8 mouse cellular contexts compared by ENCODE assay signal in the genomic region with DNA sequence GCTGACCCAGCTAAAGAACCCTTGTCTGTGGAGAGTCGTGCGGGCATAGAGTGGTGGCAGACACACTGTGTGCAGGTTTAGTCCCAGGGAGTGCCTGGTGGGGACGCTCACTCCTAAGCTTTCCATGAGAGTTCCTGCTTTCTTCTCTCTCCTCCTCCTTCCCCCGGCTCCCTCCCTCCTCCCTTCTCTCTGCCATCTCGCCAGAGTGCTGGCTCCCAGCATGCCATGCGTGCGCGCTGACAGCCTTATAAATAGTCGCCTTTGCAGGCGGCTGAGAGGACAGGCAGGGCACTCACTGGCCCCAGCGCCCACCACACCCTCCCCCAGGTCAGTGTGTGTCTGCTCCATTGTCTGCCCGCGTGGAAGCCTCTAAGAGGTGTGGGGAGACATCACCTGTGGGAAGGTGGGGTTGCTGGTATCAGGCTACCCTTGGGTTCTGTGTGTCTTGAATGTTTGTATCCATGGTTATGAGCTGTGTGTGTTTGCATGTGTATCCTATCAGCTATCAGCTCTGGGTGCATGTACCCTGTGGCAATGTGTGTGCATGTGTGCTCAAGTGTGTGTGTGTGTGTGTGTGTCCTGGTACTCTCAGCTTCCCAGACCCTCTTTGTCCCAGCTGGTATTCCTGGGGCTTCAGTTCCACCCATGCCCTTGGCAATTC. TPM values are rescaled to one million over a fixed set of nuclear protein-coding genes. Genes with fewer than 3 reads are reported as not detected.
DNase-seq lines count a peak whose midpoint lies in the region; ATAC-seq and TF ChIP-seq lines count a peak whose summit lies in the region.

No protein-coding gene starts in this region.

- peak overlapping the region; percentile 64 for H3K9ac ChIP-seq in forebrain, postnatal 0 days
- H3K9ac ChIP-seq in liver, embryonic 16.5 days (ENCODE audit: low read depth, low read length): peak overlapping the region; percentile 36; the same call in 1 of the 2 replicates
- H3K9ac ChIP-seq in neural tube, embryonic 14.5 days (replicated peaks; ENCODE audit: low read depth, low read length): peak overlapping the region; percentile 50

- no peaks in the 10 kb centered on the region for H3K36me3 ChIP-seq in forebrain, postnatal 0 days (ENCODE audit: insufficient read depth)
- H3K36me3 ChIP-seq in liver, embryonic 16.5 days (ENCODE audit: control insufficient read depth, insufficient read depth): no peaks in the 10 kb centered on the region
- no peaks in the 10 kb centered on the region for H3K36me3 ChIP-seq in neural tube, embryonic 14.5 days (ENCODE audit: control insufficient read depth, insufficient read depth, low read length)

- H3K4me1 ChIP-seq in forebrain, postnatal 0 days (ENCODE audit: insufficient read depth): peaks cover 27% of the 10 kb centered on the region
- peaks cover 22% of the 10 kb centered on the region for H3K4me1 ChIP-seq in liver, embryonic 16.5 days (ENCODE audit: control insufficient read depth, low read depth, low read length)
- H3K4me1 ChIP-seq in neural tube, embryonic 14.5 days (ENCODE audit: control insufficient read depth, insufficient read depth, low read length): peaks cover 48% of the 10 kb centered on the region

- peak overlapping the region; percentile 63 for H3K4me2 ChIP-seq in forebrain, postnatal 0 days (ENCODE audit: low read depth)
- peak overlapping the region; percentile 46 for H3K4me2 ChIP-seq in liver, embryonic 16.5 days (ENCODE audit: low read depth, low read length)
- H3K4me2 ChIP-seq in neural tube, embryonic 14.5 days (ENCODE audit: low read depth, low read length): peak overlapping the region; percentile 47

- DNase-seq in A20 (ENCODE audit: low read depth, low spot score): peak; percentile 28
- peak; percentile 92 for DNase-seq in cerebellum, adult 11-12 months
- DNase-seq in forebrain, postnatal 0 days: peak; percentile 89
- peak; percentile 75 for DNase-seq in heart, postnatal 36 days
- peak; percentile 88 to 95 for DNase-seq in layer of hippocampus, adult 2 months (ENCODE audit: low spot score in 2 of 2)

- TF ChIP-seq CTCF in forebrain, postnatal 0 days (IDR thresholded peaks at IDR 0.05; ENCODE audit: low read depth): peak; percentile 35
- TF ChIP-seq CTCF in layer of hippocampus, adult 2 months (conservative IDR thresholded peaks at IDR 0.05): peak; percentile 53

- H3K4me3 ChIP-seq in forebrain, postnatal 0 days (ENCODE audit: low read depth, low read length): peak overlapping the region; percentile 45
- peak overlapping the region; percentile 70 for H3K4me3 ChIP-seq in layer of hippocampus, adult 2 months
- no peak overlapping the region for H3K4me3 ChIP-seq in liver, embryonic 16.5 days (ENCODE audit: low read depth, low read length)
- peak overlapping the region; percentile 26 for H3K4me3 ChIP-seq in neural tube, embryonic 14.5 days (ENCODE audit: low read depth, low read length)

- intact Hi-C loops in heart, postnatal 36 days (cut with DNase I): loop anchor here (10.0 kb wide), 1 partner anchor 229 kb away; no protein-coding TSS in a partner anchor

- ATAC-seq in forebrain, postnatal 0 days: peak; percentile 87
- ATAC-seq in liver, embryonic 16.5 days (ENCODE audit: low read depth): no peak
- peak; percentile 48 for ATAC-seq in neural tube, embryonic 14.5 days (ENCODE audit: low read depth)
- no peak for ATAC-seq in monocyte, adult 5-6 weeks (replicated peaks; ENCODE audit: insufficient number of reproducible peaks, low FRiP score, low TSS enrichment, poor library complexity, severe bottlenecking)

- no peaks in the 10 kb centered on the region for H3K27me3 ChIP-seq in forebrain, postnatal 0 days (ENCODE audit: insufficient read depth, low read length)
- no peaks in the 10 kb centered on the region for H3K27me3 ChIP-seq in liver, embryonic 16.5 days (ENCODE audit: control insufficient read depth, insufficient read depth, low read depth, low read length)
- no peaks in the 10 kb centered on the region for H3K27me3 ChIP-seq in neural tube, embryonic 14.5 days (ENCODE audit: control insufficient read depth, insufficient read depth, low read length)

- WGBS in forebrain, postnatal 0 days: 5% methylated on average over 13 of the region's 13 CpGs
- WGBS in liver, embryonic 16.5 days (ENCODE audit: insufficient replicate concordance): 6% methylated on average over 13 of the region's 13 CpGs
- WGBS in neural tube, embryonic 14.5 days: 2% methylated on average over 13 of the region's 13 CpGs

- H3K9me3 ChIP-seq in forebrain, postnatal 0 days (ENCODE audit: low read length): no peaks in the 10 kb centered on the region
- no peaks in the 10 kb centered on the region for H3K9me3 ChIP-seq in liver, embryonic 16.5 days (replicated peaks; ENCODE audit: control insufficient read depth, low read length)
- no peaks in the 10 kb centered on the region for H3K9me3 ChIP-seq in neural tube, embryonic 14.5 days (ENCODE audit: control insufficient read depth, low read length)

- peak overlapping the region; percentile 87 for H3K27ac ChIP-seq in forebrain, postnatal 0 days (ENCODE audit: low read depth, low read length)
- H3K27ac ChIP-seq in layer of hippocampus, adult 2 months: peak overlapping the region; percentile 99
- H3K27ac ChIP-seq in liver, embryonic 16.5 days (ENCODE audit: low read length): no peak overlapping the region
- H3K27ac ChIP-seq in neural tube, embryonic 14.5 days (ENCODE audit: low read depth, low read length): peak overlapping the region; percentile 78

RNA-seq across cellular contexts. Expression of a gene that starts 3.8 kb away (rescaled TPM):
- total RNA-seq in forebrain, postnatal 0 days (2014; rRNA removed): 114 and 123 TPM in 2 replicates
- 119 and 123 TPM in 2 replicates for polyA plus RNA-seq in forebrain, postnatal 0 days (2015; fragmentation: Nextera tagmentation; extraction: Ambion mirVana)
- 100 to 1,000 TPM; 631 to 727 TPM for total RNA-seq in heart, postnatal 36 days (2021)
- 100 to 1,000 TPM; 120 to 123 TPM for total RNA-seq in layer of hippocampus, adult 2 months (2021)
- 3.4 and 7.9 TPM in 2 replicates for polyA plus RNA-seq in liver, embryonic 16.5 days (2015; fragmentation: Nextera tagmentation; extraction: Ambion mirVana)
- polyA plus RNA-seq in neural tube, embryonic 14.5 days (2014; fragmentation: Nextera tagmentation; extraction: Ambion mirVana): 78.6 and 85.0 TPM in 2 replicates
- 0.43 TPM in 1 of 3 replicates, not detected in the others for total RNA-seq in monocyte, adult 5-6 weeks (2017)

RNA-seq across cellular contexts. Expression of a gene that starts 21.1 kb away (rescaled TPM):
- total RNA-seq in forebrain, postnatal 0 days (2014; rRNA removed): 8.2 and 14.7 TPM in 2 replicates
- 19.3 and 22.1 TPM in 2 replicates for polyA plus RNA-seq in forebrain, postnatal 0 days (2015; fragmentation: Nextera tagmentation; extraction: Ambion mirVana)
- 100 to 1,000 TPM; 123 to 136 TPM for total RNA-seq in heart, postnatal 36 days (2021)
- total RNA-seq in layer of hippocampus, adult 2 months (2021): 10 to 100 TPM; 16.4 to 19.7 TPM
- polyA plus RNA-seq in liver, embryonic 16.5 days (2015; fragmentation: Nextera tagmentation; extraction: Ambion mirVana): 25.9 and 29.3 TPM in 2 replicates
- 13.0 and 22.9 TPM in 2 replicates for polyA plus RNA-seq in neural tube, embryonic 14.5 days (2014; fragmentation: Nextera tagmentation; extraction: Ambion mirVana)
- total RNA-seq in monocyte, adult 5-6 weeks (2017): 0.19 to 1.1 TPM (median 0.48 TPM) in 3 replicates

RNA-seq across cellular contexts. Expression of a gene that starts 25.8 kb away (rescaled TPM):
- total RNA-seq in forebrain, postnatal 0 days (2014; rRNA removed): 65.3 and 72.9 TPM in 2 replicates
- 34.8 and 42.3 TPM in 2 replicates for polyA plus RNA-seq in forebrain, postnatal 0 days (2015; fragmentation: Nextera tagmentation; extraction: Ambion mirVana)
- 100 to 1,000 TPM; 108 to 116 TPM for total RNA-seq in heart, postnatal 36 days (2021)
- 100 to 1,000 TPM; 117 to 124 TPM for total RNA-seq in layer of hippocampus, adult 2 months (2021)
- polyA plus RNA-seq in liver, embryonic 16.5 days (2015; fragmentation: Nextera tagmentation; extraction: Ambion mirVana): 12.0 and 12.8 TPM in 2 replicates
- polyA plus RNA-seq in neural tube, embryonic 14.5 days (2014; fragmentation: Nextera tagmentation; extraction: Ambion mirVana): 5.2 and 5.4 TPM in 2 replicates
- 4.8 to 11.1 TPM (median 10.5 TPM) in 3 replicates for total RNA-seq in monocyte, adult 5-6 weeks (2017)

RNA-seq across cellular contexts. Expression of a gene that starts 38.4 kb away (rescaled TPM):
- 32.4 and 35.5 TPM in 2 replicates for total RNA-seq in forebrain, postnatal 0 days (2014; rRNA removed)
- 31.3 and 33.2 TPM in 2 replicates for polyA plus RNA-seq in forebrain, postnatal 0 days (2015; fragmentation: Nextera tagmentation; extraction: Ambion mirVana)
- 10 to 100 TPM; 18.7 to 21.7 TPM for total RNA-seq in heart, postnatal 36 days (2021)
- 10 to 100 TPM; 36.4 to 40.0 TPM for total RNA-seq in layer of hippocampus, adult 2 months (2021)
- 6.0 and 7.4 TPM in 2 replicates for polyA plus RNA-seq in liver, embryonic 16.5 days (2015; fragmentation: Nextera tagmentation; extraction: Ambion mirVana)
- polyA plus RNA-seq in neural tube, embryonic 14.5 days (2014; fragmentation: Nextera tagmentation; extraction: Ambion mirVana): 30.4 and 35.1 TPM in 2 replicates
- total RNA-seq in monocyte, adult 5-6 weeks (2017): 18.7 to 29.4 TPM (median 21.7 TPM) in 3 replicates

RNA-seq across cellular contexts. Expression of a gene that starts 49.9 kb away (rescaled TPM):
- 0.38 and 1.0 TPM in 2 replicates for total RNA-seq in forebrain, postnatal 0 days (2014; rRNA removed)
- 0.26 and 0.45 TPM in 2 replicates for polyA plus RNA-seq in forebrain, postnatal 0 days (2015; fragmentation: Nextera tagmentation; extraction: Ambion mirVana)
- not detected for total RNA-seq in heart, postnatal 36 days (2021)
- under 1 TPM in 1 of 2 experiments, not detected in 1; 0.71 TPM for total RNA-seq in layer of hippocampus, adult 2 months (2021)
- 0.06 TPM in 1 of 2 replicates, not detected in the other for polyA plus RNA-seq in liver, embryonic 16.5 days (2015; fragmentation: Nextera tagmentation; extraction: Ambion mirVana)
- 0.98 and 1.2 TPM in 2 replicates for polyA plus RNA-seq in neural tube, embryonic 14.5 days (2014; fragmentation: Nextera tagmentation; extraction: Ambion mirVana)
- not detected in 3 replicates for total RNA-seq in monocyte, adult 5-6 weeks (2017)

Comparison
In these comparisons a context has a peak if more than half of its experiments do, and no peak if none do; other contexts are left out.
1. DNase-seq: peak in every context shown above with its lines; median percentile 92 in cerebellum, adult 11-12 months; 92 in layer of hippocampus, adult 2 months; 89 in forebrain, postnatal 0 days; 75 in heart, postnatal 36 days; 28 in A20.
2. ATAC-seq: peak in forebrain, postnatal 0 days (single experiment) and neural tube, embryonic 14.5 days (single experiment); none in liver, embryonic 16.5 days (single experiment) and monocyte, adult 5-6 weeks (single experiment).
3. RNA of a gene that starts 3.8 kb away (total RNA-seq): 631 to 727 TPM in heart, postnatal 36 days, 120 to 123 TPM in layer of hippocampus, adult 2 months and 114 to 123 TPM in forebrain, postnatal 0 days; 0.43 TPM in monocyte, adult 5-6 weeks; every median in the first group is over 10 times any median in the second.
4. Peak in every context shown above with its lines, with median percentiles within 50 percentile points of each other: H3K4me2 ChIP-seq and H3K9ac ChIP-seq.